In the genomic region with DNA sequence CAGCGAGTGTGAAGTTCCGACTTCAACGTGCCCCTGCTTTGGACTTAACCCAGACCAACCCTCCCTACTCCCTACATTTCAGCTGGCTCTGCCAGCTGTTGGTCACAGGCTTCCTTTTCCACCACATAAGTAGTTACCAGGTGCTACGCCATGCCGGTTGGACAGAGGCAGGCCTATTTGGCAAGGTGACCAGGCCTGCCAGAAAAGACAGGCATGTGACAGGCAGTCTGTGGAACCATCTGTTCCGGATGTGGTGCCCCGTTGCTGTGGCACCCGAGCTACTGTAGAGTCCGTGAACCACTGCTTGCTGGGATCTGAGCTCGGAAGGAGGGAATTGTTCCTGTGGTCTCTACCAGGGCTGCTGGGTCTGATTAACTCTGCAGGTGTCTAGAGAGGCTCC, we compare ENCODE assay signal across 11 mouse cellular contexts. TPM values are rescaled to one million over a fixed set of nuclear protein-coding genes. Genes with fewer than 3 reads are reported as not detected.
DNase-seq lines count a peak whose midpoint lies in the region; ATAC-seq lines count a peak whose summit lies in the region.
"Had no signal": no experiment of that assay in that cellular context is flagged by ENCODE, and none has a peak within 500 bp of the region (broad histone marks: within the 10 kb centered on the region; RNA-seq: fewer than 3 reads in every experiment).

No protein-coding gene starts in this region.

- no peaks in the 10 kb centered on the region for H3K4me1 ChIP-seq in hindbrain, embryonic 11.5 days (replicated peaks; ENCODE audit: control insufficient read depth, insufficient read depth, low read length)

- 88% methylated on average over 10 of the region's 10 CpGs for WGBS in hindbrain, embryonic 11.5 days

- H3K27me3 ChIP-seq in hindbrain, embryonic 11.5 days (ENCODE audit: control insufficient read depth, insufficient read depth, low read length), result no peaks in the 10 kb centered on the region

- DNase-seq in cerebellum, postnatal 10 days, result peak; percentile 57 to 68
- DNase-seq in cerebellum, adult 8-10 months, result no peak
- peak; percentile 35 to 58 for DNase-seq in right cerebral cortex, postnatal 10 days (ENCODE audit: low spot score in 2 of 2)
- DNase-seq in right cerebral cortex, postnatal 36 days (ENCODE audit: low spot score in 2 of 2), result no peak
- peak; percentile 40 for DNase-seq in layer of hippocampus, adult 9-11 months
- peak; percentile 26 to 44 for DNase-seq in thymus, postnatal 10 days (ENCODE audit: low spot score in 2 of 2)
- DNase-seq in hindbrain, embryonic 11.5 days (ENCODE audit: low spot score), result no peak
- no peak for DNase-seq in ovary, postnatal 36 days (ENCODE audit: low spot score)
- DNase-seq: retina, postnatal 1 day had no signal

- H3K36me3 ChIP-seq in hindbrain, embryonic 11.5 days (ENCODE audit: control insufficient read depth, insufficient read depth, low read length), result no peaks in the 10 kb centered on the region

- no peak overlapping the region for H3K27ac ChIP-seq in hindbrain, embryonic 11.5 days (ENCODE audit: low read depth, low read length)

- no peak overlapping the region for H3K4me2 ChIP-seq in hindbrain, embryonic 11.5 days (replicated peaks; ENCODE audit: low read depth, low read length)
- H3K4me2 ChIP-seq: lung, embryonic 14.5 days had no signal

- no peak overlapping the region for H3K4me3 ChIP-seq in hindbrain, embryonic 11.5 days (ENCODE audit: low read depth, low read length)

- ATAC-seq in hindbrain, embryonic 11.5 days (ENCODE audit: low FRiP score), result no peak
- ATAC-seq: intestine, postnatal 0 days had no signal

- no peaks in the 10 kb centered on the region for H3K9me3 ChIP-seq in hindbrain, embryonic 11.5 days (ENCODE audit: control insufficient read depth, low read length)

- H3K9ac ChIP-seq in hindbrain, embryonic 11.5 days (ENCODE audit: low read depth, low read length), result no peak overlapping the region
- H3K9ac ChIP-seq: lung, embryonic 14.5 days had no signal

RNA-seq across cellular contexts. Expression of gene Gsto2, which starts 22.1 kb away (rescaled TPM):
- 0.77 and 1.4 TPM in 2 replicates for polyA plus RNA-seq in hindbrain, embryonic 11.5 days (2014; fragmentation: Nextera tagmentation; extraction: Ambion mirVana)

RNA-seq across cellular contexts. Expression of gene Cfap43, which starts 31.7 kb away (rescaled TPM):
- 0.54 and 2.1 TPM in 2 replicates for polyA plus RNA-seq in hindbrain, embryonic 11.5 days (2014; fragmentation: Nextera tagmentation; extraction: Ambion mirVana)

RNA-seq across cellular contexts. Expression of gene Itprip, which starts 31.7 kb away (rescaled TPM):
- 10.0 and 12.2 TPM in 2 replicates for polyA plus RNA-seq in hindbrain, embryonic 11.5 days (2014; fragmentation: Nextera tagmentation; extraction: Ambion mirVana)

RNA-seq across cellular contexts. Expression of gene Gsto1, which starts 32.6 kb away (rescaled TPM):
- 105 and 116 TPM in 2 replicates for polyA plus RNA-seq in hindbrain, embryonic 11.5 days (2014; fragmentation: Nextera tagmentation; extraction: Ambion mirVana)

RNA-seq across cellular contexts. Expression of gene Cfap58, which starts 50.1 kb away (rescaled TPM):
- polyA plus RNA-seq in hindbrain, embryonic 11.5 days (2014; fragmentation: Nextera tagmentation; extraction: Ambion mirVana), result 0.36 and 0.37 TPM in 2 replicates
- polyA plus RNA-seq: intestine, postnatal 0 days; lung, embryonic 14.5 days had no signal

Comparison
In these comparisons a context has a peak if more than half of its experiments do, and no peak if none do; other contexts are left out.
1. DNase-seq: peak in cerebellum, postnatal 10 days (2 of 2), right cerebral cortex, postnatal 10 days (2 of 2), layer of hippocampus, adult 9-11 months (single experiment) and thymus, postnatal 10 days (2 of 2); none in cerebellum, adult 8-10 months (single experiment), right cerebral cortex, postnatal 36 days (0 of 2), hindbrain, embryonic 11.5 days (single experiment) and ovary, postnatal 36 days (single experiment).